9 mouse cellular contexts compared by ENCODE assay signal in the genomic region with DNA sequence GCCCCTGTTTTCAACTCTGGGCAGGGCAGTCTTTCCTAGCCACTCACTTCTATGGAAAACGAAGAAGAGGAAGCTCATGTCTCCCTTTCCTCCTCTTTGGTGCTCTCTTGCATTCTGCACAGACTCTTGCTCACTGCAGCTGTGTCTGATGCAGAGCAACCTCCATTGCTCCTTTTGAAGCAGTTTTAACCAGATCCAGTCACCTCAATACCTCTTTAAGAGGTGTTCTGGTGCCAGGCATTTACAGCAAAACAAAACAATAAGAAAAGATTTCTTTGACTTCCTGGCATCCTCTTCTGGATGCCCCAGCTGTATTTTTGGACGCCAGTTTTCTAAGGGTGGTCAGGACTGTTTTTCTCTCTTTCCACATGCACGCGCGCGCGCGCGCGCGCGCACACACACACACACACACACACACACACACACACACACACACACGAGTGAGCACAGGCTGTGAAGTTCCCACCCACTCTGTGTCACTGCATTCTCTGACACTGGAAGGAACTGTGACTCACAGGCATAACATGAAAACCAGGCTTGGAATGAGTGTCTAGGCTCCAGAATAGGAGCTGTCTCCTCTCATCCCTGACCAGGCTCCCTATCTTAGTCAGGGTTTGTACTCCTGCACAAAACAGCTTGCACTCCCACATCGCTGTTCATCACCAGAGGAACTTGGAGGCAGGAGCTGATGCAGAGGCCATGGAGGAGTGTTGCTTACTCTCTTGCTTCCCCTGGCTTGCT. TPM values are rescaled to one million over a fixed set of nuclear protein-coding genes. Genes with fewer than 3 reads are reported as not detected.
DNase-seq lines count a peak whose midpoint lies in the region; ATAC-seq and TF ChIP-seq lines count a peak whose summit lies in the region.
"Had no signal": no experiment of that assay in that cellular context is flagged by ENCODE, and none has a peak within 500 bp of the region (broad histone marks: within the 10 kb centered on the region; RNA-seq: fewer than 3 reads in every experiment).

No protein-coding gene starts in this region.

- no peak overlapping the region for H3K9ac ChIP-seq in kidney, postnatal 0 days (ENCODE audit: low read depth, low read length)
- H3K9ac ChIP-seq in midbrain, postnatal 0 days (replicated peaks; ENCODE audit: low read length, poor library complexity, severe bottlenecking): no peak overlapping the region

- no peaks in the 10 kb centered on the region for H3K27me3 ChIP-seq in kidney, postnatal 0 days (ENCODE audit: insufficient read depth, low read length)
- no peaks in the 10 kb centered on the region for H3K27me3 ChIP-seq in midbrain, postnatal 0 days (ENCODE audit: insufficient read depth, low read length)

- DNase-seq in kidney, postnatal 0 days (ENCODE audit: low spot score): peak; percentile 47
- DNase-seq in kidney, postnatal 14 days: no peak
- DNase-seq in CD4-positive, CD25-positive, alpha-beta regulatory T cell, adult 2 months (ENCODE audit: low read depth, low spot score): peak; percentile 63
- peak; percentile 36 to 57 for DNase-seq in adrenal gland, postnatal 36 days
- DNase-seq in left cerebral cortex, postnatal 25 days (ENCODE audit: low spot score in 2 of 2): peak; percentile 53 to 91
- no peak for DNase-seq in midbrain, postnatal 0 days (ENCODE audit: low spot score)
- DNase-seq in urinary bladder, adult 2 months (ENCODE audit: low spot score): no peak
- DNase-seq in embryo, embryonic 9.5 days (ENCODE audit: extremely low spot score): no peak

- no peak for TF ChIP-seq CTCF in kidney, postnatal 0 days (IDR thresholded peaks at IDR 0.05; ENCODE audit: low read depth)
- TF ChIP-seq CTCF in midbrain, postnatal 0 days (IDR thresholded peaks at IDR 0.05): no peak

- H3K4me3 ChIP-seq in kidney, postnatal 0 days (replicated peaks; ENCODE audit: low read depth, low read length): no peak overlapping the region
- H3K4me3 ChIP-seq in midbrain, postnatal 0 days (ENCODE audit: low read depth, low read length): no peak overlapping the region

- no peak overlapping the region for H3K4me2 ChIP-seq in kidney, postnatal 0 days (ENCODE audit: low read length)
- no peak overlapping the region for H3K4me2 ChIP-seq in midbrain, postnatal 0 days (ENCODE audit: low read depth, low read length, poor library complexity, severe bottlenecking)

- H3K9me3 ChIP-seq in kidney, postnatal 0 days (replicated peaks; ENCODE audit: low read length): no peaks in the 10 kb centered on the region
- H3K9me3 ChIP-seq in midbrain, postnatal 0 days (ENCODE audit: low read length): no peaks in the 10 kb centered on the region

- 79% methylated on average over 14 of the region's 14 CpGs for WGBS in kidney, postnatal 0 days
- 90% methylated on average over 14 of the region's 14 CpGs for WGBS in midbrain, postnatal 0 days

- intact Hi-C loops in left cerebral cortex, postnatal 25 days (cut with DNase I): loop anchor here (5.0 kb wide), 2 partner anchors 75 to 120 kb away; partner anchors contain the start of genes S100a1 and S100a13

- ATAC-seq in kidney, postnatal 0 days (replicated peaks; ENCODE audit: low FRiP score, low read depth): peak; percentile 47; the same call in 1 of the 2 replicates
- ATAC-seq in midbrain, postnatal 0 days (ENCODE audit: low FRiP score): no peak

- H3K27ac ChIP-seq in kidney, postnatal 0 days: peak overlapping the region; percentile 71
- no peak overlapping the region for H3K27ac ChIP-seq in midbrain, postnatal 0 days (ENCODE audit: low read depth, low read length)

- no peaks in the 10 kb centered on the region for H3K4me1 ChIP-seq in kidney, postnatal 0 days (replicated peaks; ENCODE audit: insufficient read depth, low read length)
- H3K4me1 ChIP-seq in midbrain, postnatal 0 days (ENCODE audit: insufficient read depth, low read length): no peaks in the 10 kb centered on the region

- H3K36me3 ChIP-seq in kidney, postnatal 0 days (ENCODE audit: insufficient read depth, low read length): no peaks in the 10 kb centered on the region
- no peaks in the 10 kb centered on the region for H3K36me3 ChIP-seq in midbrain, postnatal 0 days (ENCODE audit: insufficient read depth, low read length)

RNA-seq across cellular contexts. Expression of gene S100a2, which starts 2.5 kb away (rescaled TPM):
- polyA plus RNA-seq in kidney, postnatal 0 days (2015; fragmentation: Nextera tagmentation; extraction: Ambion mirVana): not detected in 2 replicates
- not detected for total RNA-seq in adrenal gland, postnatal 36 days (2021)
- total RNA-seq in left cerebral cortex, postnatal 25 days (2021): not detected
- total RNA-seq in midbrain, postnatal 0 days (2014; rRNA removed): not detected in 2 replicates
- polyA plus RNA-seq in midbrain, postnatal 0 days (2015; fragmentation: Nextera tagmentation; extraction: Ambion mirVana): not detected in 2 replicates
- not detected in 2 replicates for polyA plus RNA-seq in urinary bladder, adult 2 months (2012; rRNA removed)
- polyA plus RNA-seq: embryonic facial prominence, embryonic 11.5 days had no signal

RNA-seq across cellular contexts. Expression of gene Gm42674, which starts 14.2 kb away (rescaled TPM):
- not detected in 2 replicates for polyA plus RNA-seq in kidney, postnatal 0 days (2015; fragmentation: Nextera tagmentation; extraction: Ambion mirVana)
- not detected for total RNA-seq in adrenal gland, postnatal 36 days (2021)
- total RNA-seq in left cerebral cortex, postnatal 25 days (2021): not detected
- 1.6 TPM in 1 of 2 replicates, not detected in the other for total RNA-seq in midbrain, postnatal 0 days (2014; rRNA removed)
- not detected in 2 replicates for polyA plus RNA-seq in midbrain, postnatal 0 days (2015; fragmentation: Nextera tagmentation; extraction: Ambion mirVana)
- polyA plus RNA-seq in urinary bladder, adult 2 months (2012; rRNA removed): 0.41 and 0.81 TPM in 2 replicates
- polyA plus RNA-seq: embryonic facial prominence, embryonic 11.5 days had no signal

RNA-seq across cellular contexts. Expression of gene S100a4, which starts 16.0 kb away (rescaled TPM):
- polyA plus RNA-seq in kidney, postnatal 0 days (2015; fragmentation: Nextera tagmentation; extraction: Ambion mirVana): 11.5 and 18.3 TPM in 2 replicates
- 10 to 100 TPM in 1 of 2 experiments, 1 to 10 TPM in 1; 9.0 to 11.5 TPM for total RNA-seq in adrenal gland, postnatal 36 days (2021)
- 1 to 10 TPM; 3.6 to 7.5 TPM for total RNA-seq in left cerebral cortex, postnatal 25 days (2021)
- not detected in 2 replicates for total RNA-seq in midbrain, postnatal 0 days (2014; rRNA removed)
- polyA plus RNA-seq in midbrain, postnatal 0 days (2015; fragmentation: Nextera tagmentation; extraction: Ambion mirVana): 2.4 and 2.5 TPM in 2 replicates
- polyA plus RNA-seq in urinary bladder, adult 2 months (2012; rRNA removed): 263 and 329 TPM in 2 replicates

RNA-seq across cellular contexts. Expression of gene S100a5, which starts 20.8 kb away (rescaled TPM):
- 0.77 and 1.4 TPM in 2 replicates for polyA plus RNA-seq in kidney, postnatal 0 days (2015; fragmentation: Nextera tagmentation; extraction: Ambion mirVana)
- not detected for total RNA-seq in adrenal gland, postnatal 36 days (2021)
- total RNA-seq in left cerebral cortex, postnatal 25 days (2021): not detected
- not detected in 2 replicates for total RNA-seq in midbrain, postnatal 0 days (2014; rRNA removed)
- polyA plus RNA-seq in midbrain, postnatal 0 days (2015; fragmentation: Nextera tagmentation; extraction: Ambion mirVana): 0.43 TPM in 1 of 2 replicates, not detected in the other
- polyA plus RNA-seq in urinary bladder, adult 2 months (2012; rRNA removed): 9.8 and 10.2 TPM in 2 replicates
- polyA plus RNA-seq: embryonic facial prominence, embryonic 11.5 days had no signal

RNA-seq across cellular contexts. Expression of gene S100a6, which starts 25.2 kb away (rescaled TPM):
- 395 and 525 TPM in 2 replicates for polyA plus RNA-seq in kidney, postnatal 0 days (2015; fragmentation: Nextera tagmentation; extraction: Ambion mirVana)
- 10 to 100 TPM; 42.5 to 68.0 TPM for total RNA-seq in adrenal gland, postnatal 36 days (2021)
- 10 to 100 TPM; 24.6 to 31.1 TPM for total RNA-seq in left cerebral cortex, postnatal 25 days (2021)
- total RNA-seq in midbrain, postnatal 0 days (2014; rRNA removed): 13.8 and 14.3 TPM in 2 replicates
- 42.3 and 50.9 TPM in 2 replicates for polyA plus RNA-seq in midbrain, postnatal 0 days (2015; fragmentation: Nextera tagmentation; extraction: Ambion mirVana)
- polyA plus RNA-seq in urinary bladder, adult 2 months (2012; rRNA removed): 3,944 and 6,594 TPM in 2 replicates

Comparison
In these comparisons a context has a peak if more than half of its experiments do, and no peak if none do; other contexts are left out.
1. DNase-seq: peak in kidney, postnatal 0 days (single experiment), CD4-positive, CD25-positive, alpha-beta regulatory T cell, adult 2 months (single experiment), adrenal gland, postnatal 36 days (2 of 2) and left cerebral cortex, postnatal 25 days (2 of 2); none in kidney, postnatal 14 days (single experiment), midbrain, postnatal 0 days (single experiment), urinary bladder, adult 2 months (single experiment) and embryo, embryonic 9.5 days (single experiment).